Comparison of ENCODE assay signal across 21 mouse cellular contexts in the genomic region with DNA sequence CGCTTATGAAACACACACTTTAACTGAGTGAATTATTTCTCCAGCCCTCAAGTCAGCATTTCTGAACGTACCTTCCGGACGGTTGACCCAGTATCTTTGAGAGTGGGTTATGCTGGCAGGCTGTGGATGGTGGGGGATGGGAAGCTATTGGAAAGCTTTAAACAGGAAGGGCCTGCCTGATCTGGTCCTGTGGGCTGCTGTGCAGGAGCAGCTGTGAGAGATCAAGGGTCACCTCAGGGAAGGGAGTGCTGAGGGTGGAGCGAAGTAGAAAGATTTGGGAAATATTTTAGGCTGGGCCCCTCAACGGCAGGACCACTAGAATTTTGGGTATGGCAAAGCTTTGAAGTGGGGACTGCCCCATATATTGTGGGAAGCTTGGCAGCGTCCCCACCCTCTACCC. TPM values are rescaled to one million over a fixed set of nuclear protein-coding genes. Genes with fewer than 3 reads are reported as not detected.
DNase-seq lines count a peak whose midpoint lies in the region; ATAC-seq and TF ChIP-seq lines count a peak whose summit lies in the region.
"Had no signal": no experiment of that assay in that cellular context is flagged by ENCODE, and none has a peak within 500 bp of the region (broad histone marks: within the 10 kb centered on the region; RNA-seq: fewer than 3 reads in every experiment).

No protein-coding gene starts in this region.

- no peaks in the 10 kb centered on the region for H3K36me3 ChIP-seq in ES-E14 (ENCODE audit: control insufficient read depth, insufficient read depth, low read length, poor library complexity, severe bottlenecking)
- H3K36me3 ChIP-seq: embryonic facial prominence, embryonic 15.5 days; forebrain, embryonic 10.5 days; hindbrain, embryonic 10.5 days; intestine, embryonic 15.5 days had no signal

- peak overlapping the region; percentile 11 to 53; a peak in 3 of 4 replicates for H3K4me3 ChIP-seq in ES-E14 (ENCODE audit: insufficient read depth in 1 of 2, low read depth in 1 of 2, low read length in 2 of 2, poor library complexity in 1 of 2, severe bottlenecking in 1 of 2)
- H3K4me3 ChIP-seq: embryonic facial prominence, embryonic 15.5 days; erythroblast, embryonic 14.5 days; forebrain, embryonic 10.5 days; heart, embryonic 12.5 days; hindbrain, embryonic 10.5 days; intestine, embryonic 15.5 days had no signal

- no peak overlapping the region; the same call in 1 of the 2 replicates for H3K27ac ChIP-seq in ES-E14 (ENCODE audit: insufficient read depth, low read depth, low read length, poor library complexity, severe bottlenecking)
- H3K27ac ChIP-seq: embryonic facial prominence, embryonic 15.5 days; forebrain, embryonic 10.5 days; hindbrain, embryonic 10.5 days; hindbrain, embryonic 14.5 days; intestine, embryonic 15.5 days had no signal

- peaks cover 2 to 14% of the 10 kb centered on the region in 2 experiments; a peak in 3 of 4 replicates for H3K4me1 ChIP-seq in ES-E14 (ENCODE audit: control insufficient read depth in 2 of 2, insufficient read depth in 2 of 2, low read length in 2 of 2, poor library complexity in 1 of 2)
- H3K4me1 ChIP-seq: embryonic facial prominence, embryonic 15.5 days; heart, embryonic 12.5 days; hindbrain, embryonic 10.5 days; intestine, embryonic 15.5 days had no signal

- H3K9ac ChIP-seq in ES-E14 (ENCODE audit: insufficient read depth, low read depth, low read length, poor library complexity, severe bottlenecking) = peak overlapping the region; percentile 61; the same call in 1 of the 2 replicates
- H3K9ac ChIP-seq: embryonic facial prominence, embryonic 15.5 days; heart, embryonic 12.5 days; hindbrain, embryonic 14.5 days; intestine, embryonic 15.5 days had no signal

- 0 out of 2 replicates have a peak, but pooled peaks have one; percentile 3 for ATAC-seq in frontal cortex, adult (ENCODE audit: low TSS enrichment)
- no peak for ATAC-seq in monocyte, adult 5-6 weeks (replicated peaks; ENCODE audit: insufficient number of reproducible peaks, low FRiP score, low TSS enrichment, poor library complexity, severe bottlenecking)
- ATAC-seq: forebrain, embryonic 14.5 days; intestine, embryonic 15.5 days had no signal

- in situ Hi-C loops in ES-E14 (cut with MboI; ENCODE audit: low sequenced_read_pairs in 2 of 2, unreplicated experiment in 2 of 2) = no loop called here

- H3K9me3 ChIP-seq in ES-E14 (ENCODE audit: control insufficient read depth, insufficient read depth, low read depth, low read length) = no peaks in the 10 kb centered on the region
- H3K9me3 ChIP-seq: embryonic facial prominence, embryonic 15.5 days; forebrain, embryonic 10.5 days; hindbrain, embryonic 10.5 days; intestine, embryonic 15.5 days had no signal

- DNase-seq in frontal cortex, postnatal 10 days (ENCODE audit: low spot score in 2 of 2) = no peak
- DNase-seq in ES-E14 (ENCODE audit: low read depth, low spot score) = no peak
- DNase-seq in lung, postnatal 14 days = peak; percentile 37
- DNase-seq in cerebellum, adult 8-10 months = no peak
- DNase-seq: adrenal gland, postnatal 10 days; cerebellum, adult 18-20 months; cerebellum, postnatal 10 days; gastrocnemius, postnatal 10 days had no signal

TF ChIP-seq in ES-E14, 5 proteins besides CTCF, POLR2A, EP300 and RAD21:
- TF ChIP-seq ZNF384 (IDR thresholded peaks at IDR 0.05; ENCODE audit: low read depth, low read length) (no peak), ZC3H11A (IDR thresholded peaks at IDR 0.05; ENCODE audit: borderline replicate concordance, low read depth, low read length) (no peak), HCFC1 (IDR thresholded peaks at IDR 0.05; ENCODE audit: borderline replicate concordance, insufficient read depth, low read length) (no peak), MAFK (IDR thresholded peaks at IDR 0.05; ENCODE audit: insufficient read depth, low read depth, low read length) (no peak), CHD2 (IDR thresholded peaks at IDR 0.05; ENCODE audit: low read depth, low read length) (no peak)

RNA-seq across cellular contexts. Expression of a gene that starts 16.9 kb away (rescaled TPM):
- total RNA-seq in ES-E14 (2012; rRNA removed) = 0.40 and 0.63 TPM in 2 replicates
- not detected in 3 replicates for total RNA-seq in monocyte, adult 5-6 weeks (2017)
- total RNA-seq: common myeloid progenitor, adult 5-6 weeks; heart, adult 8-10 months; MEL had no signal
